Mouse (Mus musculus): ENCODE measurements at regions not wholly inside any gene's neighbourhood (a gene's known extent, or its start where the extent isn't known, plus 50 kb on each side); places are given as distances from the start of the nearest gene placed in this dataset.

DNA sequence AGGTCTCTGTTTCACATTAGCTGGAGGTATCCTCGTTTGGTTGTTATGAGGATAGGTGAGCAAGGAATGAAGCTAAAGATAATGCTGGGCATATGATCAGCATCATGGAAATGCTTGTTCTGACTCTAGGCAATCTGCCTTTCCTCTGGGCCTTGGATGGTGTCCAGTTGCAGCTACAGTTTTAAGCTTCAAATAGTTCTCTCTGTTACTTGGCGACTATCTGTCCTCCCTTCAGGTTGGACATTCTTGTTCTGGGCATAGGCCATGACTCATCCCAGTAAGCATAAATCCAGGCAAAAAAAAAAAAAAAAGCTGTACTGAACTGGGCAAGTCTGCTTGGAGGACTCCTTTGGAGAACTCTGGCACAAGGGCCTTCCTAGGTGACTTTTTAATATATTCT lies 776.9 kb downstream of the Kcnma1 start:
- DNase-seq (ENCODE audit: extremely low spot score in 1 of 2, low spot score in 1 of 2) = no peak

DNA sequence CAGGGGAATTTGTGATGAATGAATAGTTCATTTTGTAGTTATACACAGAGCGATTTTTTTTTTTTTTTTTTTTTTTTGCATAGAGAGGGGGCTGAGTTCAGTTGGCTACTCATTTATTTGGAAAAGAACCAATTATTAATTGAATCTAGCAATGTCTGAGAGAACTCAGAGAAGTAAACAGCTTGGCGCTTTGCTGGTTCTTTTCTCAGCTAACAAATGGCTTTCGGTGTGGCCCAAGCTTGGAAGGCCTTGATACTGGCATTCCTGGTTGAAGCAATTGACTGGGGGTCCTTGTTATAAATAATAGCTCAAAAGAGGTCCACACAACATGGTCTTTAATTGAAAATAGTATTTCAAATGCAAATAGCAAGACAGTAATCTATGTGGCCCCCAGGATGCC lies 815.6 kb downstream of the Kcnma1 start:
- DNase-seq (ENCODE audit: extremely low spot score in 1 of 2, low spot score in 1 of 2) = no peak

DNA sequence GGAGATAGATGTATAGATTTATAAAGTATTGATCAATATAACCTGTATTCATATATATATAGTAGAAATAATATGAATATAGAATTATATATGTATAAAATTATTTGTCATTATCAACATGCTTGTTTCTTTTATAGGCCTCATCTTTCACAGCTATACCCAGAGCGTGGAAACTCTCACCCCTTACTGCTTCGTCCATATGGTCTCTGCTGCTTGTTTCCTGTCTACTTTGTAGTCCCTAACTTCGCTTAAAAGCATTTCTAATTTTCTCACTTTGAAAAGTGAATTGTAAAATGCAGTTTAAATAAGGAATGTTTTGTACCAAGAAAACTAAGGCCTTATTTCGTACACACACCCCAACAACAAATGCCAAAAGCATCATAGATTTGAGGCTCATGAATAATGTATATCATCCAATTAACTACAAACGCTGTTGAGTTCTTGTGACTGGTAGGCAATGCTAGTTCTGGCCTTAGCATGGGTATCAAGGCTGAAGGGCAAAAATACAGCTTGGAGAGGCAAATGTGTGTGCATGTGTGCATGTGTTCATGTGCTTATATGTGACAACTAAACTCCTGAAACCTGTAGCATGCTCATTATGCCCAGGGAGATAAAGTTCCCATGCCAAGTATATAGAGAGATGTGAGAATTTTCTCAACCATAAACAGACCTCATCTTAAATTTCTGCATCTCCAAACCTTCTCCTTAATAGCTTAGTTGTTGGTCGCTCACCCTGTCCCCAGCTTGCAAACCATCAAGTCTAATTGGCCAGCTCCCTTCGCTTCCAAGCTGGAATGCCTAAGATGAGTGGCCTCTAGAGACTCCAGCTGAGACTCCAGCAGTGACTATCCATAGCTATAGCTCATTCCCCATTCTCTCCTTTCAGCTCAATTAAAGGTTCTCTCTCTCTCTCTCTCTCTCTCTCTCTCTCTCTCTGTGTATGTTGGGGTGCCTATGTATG lies 819.4 kb downstream of the Kcnma1 start:
- DNase-seq (ENCODE audit: extremely low spot score in 1 of 2, low spot score in 1 of 2) = peak in 1 of 2 experiments; percentile 2

DNA sequence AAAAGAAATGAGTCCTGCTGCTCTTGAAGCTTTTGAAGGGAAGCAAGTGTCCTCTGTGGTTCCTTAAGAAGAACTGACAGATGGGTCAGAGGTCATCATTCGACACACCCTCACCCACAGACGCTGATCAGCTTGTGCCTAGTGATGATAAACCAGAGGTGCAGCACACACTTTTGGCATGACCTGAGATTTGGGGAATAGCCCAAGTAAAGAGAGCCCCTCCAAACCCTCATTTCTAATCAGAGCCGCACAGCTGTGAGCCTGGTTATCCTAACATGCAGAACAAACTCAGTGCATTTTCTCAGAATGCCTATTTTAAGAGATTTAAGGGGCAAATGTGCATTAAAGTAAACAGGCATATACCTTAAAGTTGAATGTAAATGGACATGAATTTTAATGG lies 821.7 kb downstream of the Kcnma1 start:
- no peak for DNase-seq (ENCODE audit: extremely low spot score in 1 of 2, low spot score in 1 of 2)

DNA sequence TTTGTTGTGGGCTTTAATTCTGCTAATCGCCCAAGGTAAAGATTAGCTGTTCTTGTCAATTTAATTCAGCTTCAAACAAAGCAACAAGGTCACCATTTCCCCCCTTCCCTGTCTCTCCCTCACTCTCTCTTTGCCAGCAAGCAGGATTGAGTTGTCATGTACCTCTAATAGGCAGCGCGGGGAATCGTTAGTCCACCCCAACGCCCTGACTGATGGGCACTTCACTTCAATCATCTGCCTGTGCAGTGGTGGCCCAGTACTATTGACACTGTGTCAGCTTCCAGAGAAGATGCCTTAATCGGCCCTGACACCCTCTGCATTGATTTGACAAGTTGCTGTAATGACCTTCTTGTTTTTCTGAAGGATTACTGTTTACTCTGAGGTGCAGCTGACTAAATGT lies 828.9 kb downstream of the Kcnma1 start:
- no peak for DNase-seq (ENCODE audit: extremely low spot score in 1 of 2, low spot score in 1 of 2)

DNA sequence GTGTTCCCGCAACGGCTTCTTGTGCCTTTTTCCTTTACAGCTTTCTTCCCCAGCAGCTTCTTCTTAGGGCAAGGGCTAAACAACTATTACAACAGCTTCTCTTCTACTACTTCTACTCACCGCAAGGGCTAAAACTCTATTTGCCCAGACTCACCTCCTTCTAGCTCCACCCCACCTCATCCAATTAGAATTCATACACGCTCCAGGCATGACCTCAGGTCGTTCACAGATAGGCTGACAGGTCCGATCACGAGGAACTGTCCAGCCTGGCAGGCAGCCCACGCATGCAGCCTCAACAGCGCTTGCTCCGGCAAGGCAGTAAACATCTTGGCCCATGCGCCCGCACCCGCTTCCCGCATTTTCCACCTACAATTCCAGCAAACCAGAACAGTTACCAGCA lies 844.9 kb downstream of the Kcnma1 start:
- DNase-seq (ENCODE audit: extremely low spot score in 1 of 2, low spot score in 1 of 2) = no peak

DNA sequence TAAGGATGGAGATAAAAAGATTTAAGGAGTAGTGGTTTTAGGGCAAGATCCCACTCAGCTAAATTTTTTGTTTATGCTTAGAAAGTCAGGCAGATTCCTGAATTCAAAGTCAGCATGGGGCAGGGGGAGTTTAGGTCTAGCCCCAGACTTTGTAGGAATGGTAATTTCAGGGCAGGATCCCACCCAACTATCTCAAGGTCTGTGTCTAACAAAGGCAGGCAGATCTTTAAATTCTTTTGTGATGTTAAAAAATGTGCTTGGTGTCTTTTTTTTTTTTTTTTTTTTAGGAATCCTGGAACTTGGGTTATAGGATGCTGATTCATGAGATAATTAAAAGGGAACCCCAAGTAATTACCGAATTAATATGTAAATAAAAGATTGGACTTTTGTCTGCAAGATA lies 853.7 kb downstream of the Kcnma1 start:
- DNase-seq (ENCODE audit: extremely low spot score in 1 of 2, low spot score in 1 of 2) = no peak

DNA sequence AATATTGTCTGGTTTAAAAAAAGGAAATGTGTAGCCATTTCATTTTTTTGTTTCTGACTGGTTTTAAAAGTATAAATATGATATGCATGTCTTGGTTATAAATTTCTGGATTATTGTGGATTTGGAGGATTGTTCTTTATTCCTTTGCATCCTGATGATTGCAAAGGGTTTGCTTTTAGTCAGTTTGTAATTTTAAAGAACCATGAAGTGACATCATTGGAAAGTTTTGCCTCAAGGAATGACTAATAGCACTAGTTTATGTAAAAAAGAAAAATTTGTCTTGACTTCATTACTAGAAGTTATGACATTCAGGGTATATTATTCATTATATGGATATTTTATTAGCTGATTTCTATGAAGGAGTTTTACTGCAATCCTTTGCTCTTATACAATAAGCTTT lies 863.9 kb downstream of the Kcnma1 start:
- DNase-seq (ENCODE audit: extremely low spot score in 1 of 2, low spot score in 1 of 2) = no peak

DNA sequence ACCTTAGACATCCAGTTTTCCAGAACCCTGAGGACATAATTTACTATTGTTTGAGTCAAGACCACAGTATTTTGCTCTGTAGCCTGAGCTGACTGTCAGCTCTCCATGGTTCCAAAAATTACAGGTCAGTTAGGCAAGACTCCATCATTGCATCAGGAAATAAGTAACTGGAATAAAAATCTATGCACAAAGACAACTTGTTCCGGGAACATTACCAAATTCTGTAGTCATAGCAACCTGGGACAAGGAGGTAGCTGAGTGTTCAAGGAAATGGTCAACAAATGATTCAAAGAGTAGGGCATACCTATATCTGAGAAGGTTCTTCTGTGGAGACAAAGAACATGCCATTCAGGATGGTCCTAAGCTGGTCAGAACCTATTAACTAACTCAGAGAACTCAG lies 867.3 kb downstream of the Kcnma1 start:
- DNase-seq (ENCODE audit: extremely low spot score in 1 of 2, low spot score in 1 of 2) = no peak

DNA sequence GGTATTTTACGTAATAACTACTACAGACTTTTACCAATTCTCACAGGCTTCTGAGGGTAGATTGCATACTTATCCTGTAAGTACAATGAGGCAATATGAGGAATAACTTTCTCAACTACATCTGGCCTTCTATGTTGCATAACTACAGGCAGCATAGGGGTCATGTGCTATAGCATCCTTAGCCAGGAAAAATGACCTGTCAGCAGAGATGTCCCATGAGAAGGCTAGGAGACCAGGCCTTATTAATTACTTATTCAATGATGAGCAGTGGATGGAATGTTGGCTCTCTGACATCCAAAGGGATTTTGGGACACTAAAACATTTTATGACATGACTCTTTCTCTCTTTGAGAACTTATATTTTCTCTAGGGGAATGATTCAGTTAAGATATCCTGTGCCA lies 873.9 kb downstream of the Kcnma1 start:
- no peak for DNase-seq (ENCODE audit: extremely low spot score in 1 of 2, low spot score in 1 of 2)

DNA sequence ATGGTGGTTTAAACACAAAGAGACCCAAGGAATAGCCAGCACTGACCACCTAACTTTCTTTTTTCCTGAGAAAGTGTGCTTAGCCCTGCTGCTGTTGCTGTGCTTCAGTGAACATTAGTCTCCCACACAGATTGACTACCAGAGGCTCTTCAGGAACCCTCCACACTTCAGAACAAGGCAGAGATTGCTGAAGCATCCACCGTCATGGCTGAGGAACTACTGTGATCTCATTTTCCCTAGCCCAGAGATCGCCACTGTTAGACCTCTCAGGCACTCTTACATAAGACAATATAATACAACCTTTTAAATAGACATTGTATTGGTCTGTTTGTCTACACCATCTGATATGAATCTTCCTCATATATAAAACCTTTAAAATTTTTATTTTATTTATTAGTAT lies 879.6 kb downstream of the Kcnma1 start:
- no peak for DNase-seq (ENCODE audit: extremely low spot score in 1 of 2, low spot score in 1 of 2)

DNA sequence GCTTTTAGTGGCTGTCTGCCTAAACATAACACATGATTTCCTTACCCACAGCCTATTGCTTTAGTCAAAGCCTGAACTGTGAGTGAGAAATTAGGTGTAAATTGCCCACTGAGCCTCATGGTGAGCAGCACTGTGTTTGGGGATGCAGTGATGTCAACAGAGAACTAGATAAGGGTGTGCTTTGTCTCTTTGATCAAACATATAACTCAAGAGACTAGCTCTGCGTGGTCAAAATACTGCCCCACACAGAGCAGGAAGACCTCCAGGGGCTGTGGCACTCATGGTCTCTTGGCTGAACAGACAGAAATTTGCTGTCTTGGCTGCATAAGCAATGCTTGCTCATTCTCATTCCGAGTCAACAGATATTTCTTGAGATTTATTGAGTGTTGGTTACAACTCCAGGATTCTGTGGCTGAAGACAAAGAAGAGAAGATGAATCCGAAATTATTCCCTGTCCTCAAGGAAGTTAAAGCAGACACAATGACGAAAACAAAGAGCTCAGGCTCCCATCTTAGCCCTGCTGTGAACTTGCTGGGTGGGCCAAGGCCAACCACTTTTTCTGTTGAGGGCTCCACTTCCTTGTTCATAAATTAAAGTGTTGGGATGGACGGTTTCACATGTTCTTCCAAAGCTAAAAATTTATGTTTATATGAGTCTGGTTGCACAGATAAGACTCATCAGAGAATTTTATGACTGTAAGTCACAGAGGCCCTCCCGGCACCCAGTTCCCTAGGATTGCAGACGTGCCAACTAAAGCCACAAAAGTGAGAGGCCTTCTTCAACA lies 882.4 kb downstream of the Kcnma1 start:
- DNase-seq (ENCODE audit: extremely low spot score in 1 of 2, low spot score in 1 of 2) = no peak

DNA sequence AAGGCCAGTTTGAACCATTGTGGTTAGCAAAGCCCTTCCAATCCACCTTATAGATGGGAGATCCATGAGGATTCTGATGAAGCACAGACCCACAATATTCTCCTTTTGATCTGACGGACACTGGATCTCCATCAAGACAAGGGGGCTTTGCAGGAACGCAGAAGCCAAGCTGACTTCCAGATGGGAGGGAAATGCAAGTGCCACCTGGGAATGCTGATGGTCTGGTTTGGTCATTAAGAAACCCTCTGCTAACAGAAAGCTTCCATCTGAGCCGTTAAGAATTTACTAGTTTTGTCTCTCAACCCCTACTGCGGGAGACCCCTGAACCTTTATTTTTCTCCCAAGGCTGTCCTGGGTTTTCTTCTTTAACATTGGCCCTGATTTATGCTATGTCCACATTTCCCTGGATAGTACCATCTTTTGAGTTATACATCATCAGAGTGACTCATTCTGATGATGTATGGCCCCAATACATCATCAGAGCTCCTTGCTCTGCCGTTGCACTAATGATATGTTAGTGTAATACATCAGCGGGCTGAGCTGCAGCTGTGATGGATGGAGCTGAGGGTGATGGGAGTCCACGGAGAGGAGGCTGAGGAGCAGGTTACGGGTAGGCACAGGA lies 898.3 kb downstream of the Kcnma1 start:
- no peak for DNase-seq (ENCODE audit: extremely low spot score in 1 of 2, low spot score in 1 of 2)

DNA sequence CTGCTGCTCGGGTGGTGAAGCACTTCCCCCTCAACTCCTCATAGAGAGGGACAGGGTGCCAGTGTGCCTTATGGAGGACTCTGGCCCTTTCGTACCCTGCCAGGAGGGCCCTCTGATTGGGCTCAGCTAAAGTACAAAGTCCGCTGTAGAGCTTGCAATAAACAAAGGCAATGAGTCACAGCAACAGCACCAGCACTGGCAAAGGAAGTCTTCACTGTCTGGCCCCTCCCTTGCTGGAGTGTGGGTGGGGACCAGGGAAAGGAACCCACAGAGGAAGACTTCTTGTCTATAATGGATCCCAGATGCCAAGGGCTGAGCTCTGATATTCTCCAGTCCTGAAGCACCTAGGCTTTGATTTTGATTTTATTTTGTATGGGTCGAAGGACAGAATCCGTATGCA lies 899.4 kb downstream of the Kcnma1 start:
- no peak for DNase-seq (ENCODE audit: extremely low spot score in 1 of 2, low spot score in 1 of 2)

DNA sequence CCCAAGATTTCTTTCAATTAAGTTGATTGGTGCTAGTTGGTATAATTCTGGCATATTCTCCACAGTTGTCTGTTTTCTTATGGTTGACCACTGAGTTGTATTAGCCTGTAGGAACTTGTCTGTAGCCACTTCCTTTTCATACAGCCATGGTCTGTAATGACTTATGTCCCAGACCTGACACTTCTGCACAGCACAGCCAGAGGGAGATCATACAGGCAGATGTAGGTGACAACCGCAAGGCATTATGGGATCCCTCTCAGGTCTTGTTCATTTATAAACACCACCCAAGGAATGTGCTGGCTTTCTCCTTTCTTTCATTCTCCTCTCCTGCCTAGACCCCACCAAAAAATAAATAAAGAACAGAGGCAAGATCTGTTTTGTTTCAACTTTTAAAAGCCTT lies 899.8 kb downstream of the Kcnma1 start:
- no peak for DNase-seq (ENCODE audit: extremely low spot score in 1 of 2, low spot score in 1 of 2)

DNA sequence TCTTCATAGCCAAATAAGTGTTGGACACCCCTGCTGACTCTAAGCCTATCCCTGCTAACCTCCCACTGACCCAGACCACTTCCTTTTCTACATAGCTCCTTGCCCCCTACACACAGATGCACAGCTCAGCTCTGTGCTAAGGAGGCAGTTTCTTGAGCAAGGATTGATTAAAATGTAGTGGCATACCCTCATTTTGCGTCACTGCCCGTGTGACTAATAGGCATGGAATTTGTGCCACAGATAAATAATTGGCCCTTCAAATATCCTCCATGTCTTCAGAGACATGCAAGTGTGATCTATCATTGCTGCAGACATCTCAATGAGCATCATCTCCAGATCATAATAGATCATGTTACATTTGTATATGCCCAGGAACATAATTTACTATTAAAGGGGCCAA lies 901.9 kb downstream of the Kcnma1 start:
- no peak for DNase-seq (ENCODE audit: extremely low spot score in 1 of 2, low spot score in 1 of 2)

DNA sequence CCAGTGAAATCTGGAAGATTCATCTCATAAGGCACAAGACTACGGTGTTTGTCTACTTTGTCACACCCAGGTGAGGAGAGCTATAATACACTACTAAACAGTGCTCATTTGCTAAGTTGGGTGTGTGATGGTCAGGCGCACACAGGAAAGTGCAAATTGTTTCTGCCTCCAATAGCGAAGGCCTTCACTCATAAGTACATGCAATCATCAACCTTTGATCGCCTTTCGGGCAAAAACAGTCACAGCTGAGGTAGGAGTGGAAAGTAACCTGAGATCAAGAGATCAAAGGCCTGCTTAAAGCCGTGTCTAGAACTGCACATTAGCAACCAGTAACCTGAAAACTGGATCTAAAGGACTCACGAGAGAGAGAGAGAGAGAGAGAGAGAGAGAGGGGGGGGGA lies 905.7 kb downstream of the Kcnma1 start:
- DNase-seq (ENCODE audit: extremely low spot score in 1 of 2, low spot score in 1 of 2) = no peak

DNA sequence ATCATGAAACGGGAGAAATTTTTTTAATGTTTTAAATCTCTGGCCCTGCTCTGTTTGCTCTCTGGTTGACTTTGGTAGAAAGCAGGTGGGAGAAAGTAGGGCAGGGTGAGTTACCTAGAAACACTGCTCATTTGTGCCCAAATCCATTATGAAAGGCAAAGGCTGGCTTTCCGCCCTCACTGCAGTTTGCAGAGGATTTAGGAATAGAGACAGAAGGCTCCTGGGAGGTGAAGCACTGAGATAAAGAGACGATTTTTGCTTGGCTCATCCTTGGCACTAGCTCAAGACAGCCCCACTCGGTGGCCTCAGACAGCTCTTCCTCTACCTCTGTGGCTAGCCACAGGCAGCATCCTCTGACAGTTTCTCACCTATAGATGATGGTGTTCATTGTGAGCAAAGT lies 906.8 kb downstream of the Kcnma1 start:
- peak in 1 of 2 experiments; percentile 5 for DNase-seq (ENCODE audit: extremely low spot score in 1 of 2, low spot score in 1 of 2)

All from frontal cortex, adult 2 months (tissue).